Mouse (Mus musculus) intestine, embryonic 14.5 days (tissue): ENCODE measurements at regions not wholly inside any gene's neighbourhood (a gene's known extent, or its start where the extent isn't known, plus 50 kb on each side); places are given as distances from the start of the nearest gene placed in this dataset.
"Not testable (repeated sequence)": the region's sequence is repeated elsewhere in the genome, so short reads cannot be mapped to it uniquely, and the experiment has no call there.

Experiments
- ATAC-seq: fragments of 200-750 bp; cut with Nextera tagmentation; replicated peaks from 2 replicates; pipeline ENCODE4 v1.8.0; 2017; ENCODE audit warnings: low read depth, moderate number of reproducible peaks, moderate TSS enrichment, moderate library complexity; ENCODE audit not compliant: low FRiP score, low TSS enrichment
- DNase-seq: peaks from one replicate; pipeline ENCODE4 v3.0.0-alpha.2; 2018; ENCODE audit warnings: low spot score
- H3K27ac ChIP-seq: fragments of 300-500 bp; sonication (generic); 2 replicates; pipeline ENCODE4 v1.5.1; 2014; ENCODE audit warnings: low read depth, mild to moderate bottlenecking, control low read depth
- H3K27me3 ChIP-seq: fragments of 300-500 bp; sonication (generic); replicated peaks from 2 replicates; pipeline ENCODE4 v1.6.1; 2014; ENCODE audit warnings: low read length, control low read depth; ENCODE audit not compliant: control insufficient read depth, insufficient read depth
- H3K36me3 ChIP-seq: fragments of 300-500 bp; sonication (generic); 2 replicates; pipeline ENCODE4 v1.6.1; 2014; ENCODE audit warnings: low read length, control low read depth; ENCODE audit not compliant: control insufficient read depth, insufficient read depth
- H3K4me1 ChIP-seq: fragments of 300-500 bp; sonication (generic); replicated peaks from 2 replicates; pipeline ENCODE4 v1.6.1; 2014; ENCODE audit warnings: low read length, control low read depth, mixed read lengths; ENCODE audit not compliant: control insufficient read depth, insufficient read depth
- H3K4me2 ChIP-seq: fragments of 300-500 bp; sonication (generic); 2 replicates; pipeline ENCODE4 v1.6.1; 2014; ENCODE audit warnings: low read length
- H3K4me3 ChIP-seq: fragments of 300-500 bp; sonication (generic); 2 replicates; pipeline ENCODE4 v1.5.1; 2014; ENCODE audit warnings: low read depth, low read length, control low read depth, mixed read lengths
- H3K9ac ChIP-seq: fragments of 300-500 bp; sonication (generic); 2 replicates; pipeline ENCODE4 v1.6.1; 2014; ENCODE audit warnings: mild to moderate bottlenecking, low read length
- H3K9me3 ChIP-seq: fragments of 300-500 bp; sonication (generic); 2 replicates; pipeline ENCODE4 v1.6.1; 2016; ENCODE audit warnings: low read length, control low read depth; ENCODE audit not compliant: control insufficient read depth
- WGBS: fragments of 180-500 bp; shearing (Covaris S2); extraction: QIAGEN DNeasy Blood & Tissue Kit; methylation state at CpG from one replicate; pipeline ENCODE4 v1.1.7; 2014; 5-methylcytosine and 5-hydroxymethylcytosine counted together

DNA sequence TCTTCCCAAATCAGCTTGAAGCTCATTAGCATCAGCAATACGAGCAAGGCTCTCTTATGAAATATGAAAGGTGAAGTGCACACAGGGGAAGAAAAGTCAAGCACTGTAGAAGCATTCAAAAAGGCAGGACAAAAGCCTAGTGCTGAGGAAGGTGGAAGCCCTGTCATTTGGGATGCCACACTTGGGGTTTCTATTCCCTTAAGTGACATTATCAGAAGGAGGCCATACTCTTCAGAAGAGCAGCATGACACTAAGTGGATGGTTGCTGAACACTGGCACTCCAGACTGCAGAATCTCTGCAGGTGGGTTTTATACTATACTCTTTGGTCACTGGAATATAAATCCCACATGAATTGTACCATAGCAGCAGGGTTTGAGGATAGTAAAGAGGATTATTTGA, 120.4 kb upstream of the Pcsk1 start:
- no peak overlapping the region for H3K9ac ChIP-seq
- no peaks in the 10 kb centered on the region for H3K4me1 ChIP-seq
- DNase-seq (no peak), ATAC-seq (no peak)
- no peak overlapping the region for H3K4me3 ChIP-seq
- H3K9me3 ChIP-seq, result no peaks in the 10 kb centered on the region
- H3K4me2 ChIP-seq, result no peak overlapping the region
- no peaks in the 10 kb centered on the region for H3K36me3 ChIP-seq
- WGBS, result 77% methylated on average over 1 of the region's 1 CpGs
- H3K27me3 ChIP-seq, result no peaks in the 10 kb centered on the region
- no peak overlapping the region for H3K27ac ChIP-seq

DNA sequence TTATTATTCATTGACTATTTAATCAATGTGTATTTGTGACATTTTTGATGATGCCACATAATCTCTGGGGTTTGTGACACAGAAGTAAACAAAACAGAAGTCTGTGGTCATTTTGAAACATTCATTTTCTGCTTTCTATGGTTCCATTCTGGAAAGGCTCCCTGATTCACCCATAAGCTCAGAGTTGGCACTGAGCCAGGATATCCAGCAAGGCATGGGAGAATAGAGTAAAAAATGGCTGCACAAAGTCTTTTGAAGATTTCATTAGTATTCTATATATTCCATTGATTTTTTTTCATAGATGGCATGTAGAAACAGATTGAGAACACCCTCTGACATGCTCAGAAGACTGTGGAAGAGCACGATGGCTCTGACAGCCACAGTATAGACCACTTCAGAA, 133.8 kb upstream of the Pcsk1 start:
- H3K27me3 ChIP-seq, result no peaks in the 10 kb centered on the region
- DNase-seq (no peak), ATAC-seq (no peak)
- H3K4me1 ChIP-seq, result no peaks in the 10 kb centered on the region
- no peak overlapping the region for H3K9ac ChIP-seq
- no peak overlapping the region for H3K27ac ChIP-seq
- no peak overlapping the region for H3K4me2 ChIP-seq
- no peaks in the 10 kb centered on the region for H3K9me3 ChIP-seq
- no peak overlapping the region for H3K4me3 ChIP-seq
- WGBS, result 94% methylated on average over 1 of the region's 1 CpGs
- H3K36me3 ChIP-seq, result no peaks in the 10 kb centered on the region

DNA sequence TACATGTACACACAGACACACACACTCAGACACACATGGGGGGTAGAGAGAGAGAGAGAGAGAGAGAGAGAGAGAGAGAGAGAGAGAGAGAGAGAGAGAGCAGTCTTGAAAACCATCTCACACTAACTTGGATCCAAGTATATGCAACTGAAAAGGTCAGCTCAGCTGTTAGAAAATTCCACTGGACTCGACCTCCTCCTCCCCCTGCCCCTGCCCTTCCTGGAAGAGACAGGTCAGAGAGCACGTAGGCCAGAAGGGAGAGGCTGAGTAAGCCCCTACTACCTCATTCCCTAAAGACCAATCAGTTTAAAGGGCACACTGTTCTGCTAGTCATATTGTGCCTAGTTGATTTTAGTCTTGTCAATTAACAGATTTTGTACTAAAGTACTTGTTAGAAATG, 105.0 kb upstream of the Cast start:
- H3K4me2 ChIP-seq, H3K9me3 ChIP-seq, H3K36me3 ChIP-seq, H3K9ac ChIP-seq, H3K4me3 ChIP-seq, H3K4me1 ChIP-seq, DNase-seq, H3K27me3 ChIP-seq, H3K27ac ChIP-seq: not testable (repeated sequence)
- ATAC-seq, result 0 out of 2 replicates have a peak, but pooled peaks have one; percentile 43
- WGBS, result 17% methylated on average over 2 of the region's 2 CpGs

DNA sequence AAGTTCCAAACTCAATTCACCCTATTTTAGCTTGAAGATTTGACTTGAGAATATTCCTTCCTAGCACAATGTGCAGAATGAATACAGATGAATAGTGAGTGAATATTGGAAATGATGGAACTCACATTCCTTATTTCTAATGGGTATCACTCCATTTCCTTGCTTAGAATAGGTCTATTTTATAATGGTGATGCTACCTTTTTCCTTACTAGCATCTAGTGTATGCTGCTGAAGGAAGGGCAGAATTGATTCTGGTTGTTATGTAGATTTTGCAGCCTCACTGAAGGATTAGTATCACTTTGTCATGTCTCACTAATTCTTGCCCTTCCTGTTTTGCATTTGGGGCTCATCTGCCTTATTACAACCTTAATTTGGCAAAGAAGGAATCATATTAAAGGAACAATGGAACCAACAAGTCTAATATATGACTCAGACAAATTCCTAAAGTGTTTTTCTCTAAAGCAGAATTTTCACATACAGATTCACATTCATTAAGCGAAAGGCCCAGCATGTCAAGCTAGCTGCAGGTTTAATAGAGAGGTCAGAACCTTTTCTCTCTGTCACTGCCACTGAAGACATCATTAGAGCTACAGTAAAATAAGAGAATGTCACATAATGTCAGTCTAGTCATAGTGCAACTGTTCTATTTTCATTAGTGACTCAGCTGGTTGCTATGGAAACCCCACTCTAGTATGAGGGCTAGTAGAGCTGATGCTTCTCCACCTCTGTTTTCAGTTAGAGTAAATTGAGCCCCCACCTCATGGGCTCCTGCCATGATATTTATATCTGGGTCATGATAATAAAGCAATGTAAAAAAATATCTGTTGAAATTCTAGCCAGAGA, 94.8 kb upstream of the Cast start:
- DNase-seq (no peak), ATAC-seq (no peak)
- H3K27ac ChIP-seq, result no peak overlapping the region
- H3K4me2 ChIP-seq, result no peak overlapping the region
- 85% methylated on average over 1 of the region's 1 CpGs for WGBS
- H3K36me3 ChIP-seq, result no peaks in the 10 kb centered on the region
- H3K4me1 ChIP-seq, result no peaks in the 10 kb centered on the region
- H3K9ac ChIP-seq, result no peak overlapping the region
- H3K9me3 ChIP-seq, result no peaks in the 10 kb centered on the region
- no peak overlapping the region for H3K4me3 ChIP-seq
- H3K27me3 ChIP-seq, result no peaks in the 10 kb centered on the region

DNA sequence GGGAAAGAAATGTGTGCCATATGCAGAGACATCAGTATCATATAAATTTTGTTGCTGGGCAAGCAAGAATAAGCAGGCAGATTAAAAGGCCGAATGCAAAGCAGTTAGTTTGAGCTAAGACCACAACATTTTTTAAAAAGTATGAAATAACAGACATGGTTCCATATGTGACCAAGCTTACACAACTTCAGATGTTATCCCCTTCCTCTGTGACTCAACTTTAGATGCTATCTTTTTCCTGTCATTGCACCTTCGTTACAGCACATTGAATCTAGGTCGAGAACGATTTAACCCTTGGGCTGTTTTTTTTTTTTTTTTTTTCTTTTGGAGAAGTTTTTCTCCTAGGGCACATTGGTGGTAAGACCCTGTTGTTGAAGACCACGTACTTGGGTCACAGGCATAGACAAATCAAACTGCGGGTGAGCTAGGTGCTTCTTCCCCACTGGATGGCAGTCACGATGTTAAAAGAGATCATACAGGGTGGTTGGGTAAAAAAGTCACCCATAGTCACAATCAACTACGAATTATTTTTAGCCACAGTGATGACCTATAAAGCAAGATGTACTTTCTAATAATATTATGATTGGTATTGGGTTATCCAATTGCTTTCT, 81.4 kb upstream of the Cast start:
- no peak overlapping the region for H3K9ac ChIP-seq
- H3K4me3 ChIP-seq, result no peak overlapping the region
- no peaks in the 10 kb centered on the region for H3K27me3 ChIP-seq
- no peaks in the 10 kb centered on the region for H3K4me1 ChIP-seq
- no peaks in the 10 kb centered on the region for H3K36me3 ChIP-seq
- H3K4me2 ChIP-seq, result no peak overlapping the region
- DNase-seq (no peak), ATAC-seq (no peak)
- 85% methylated on average over 8 of the region's 8 CpGs for WGBS
- no peaks in the 10 kb centered on the region for H3K9me3 ChIP-seq
- no peak overlapping the region for H3K27ac ChIP-seq

DNA sequence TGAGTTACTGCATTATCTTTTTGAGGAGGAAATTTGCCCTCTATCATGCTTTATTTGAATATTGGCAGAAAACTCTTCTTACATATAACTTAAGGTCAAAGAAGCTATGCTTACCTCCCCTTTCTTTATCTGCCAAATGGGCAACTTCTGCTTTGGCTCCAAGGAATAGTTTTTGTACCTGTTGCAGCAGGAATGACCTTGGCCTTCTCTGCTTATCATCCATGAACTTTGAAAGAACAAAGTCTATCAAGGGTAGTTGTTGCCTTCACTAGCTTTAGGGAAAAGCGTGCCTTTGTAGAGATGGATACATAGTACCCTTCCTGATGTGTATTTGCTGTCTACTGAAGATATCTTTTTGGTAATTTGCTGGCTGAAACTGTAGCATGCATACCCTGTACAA, 59.1 kb upstream of the Cast start:
- H3K4me1 ChIP-seq, result no peaks in the 10 kb centered on the region
- no peak overlapping the region for H3K4me2 ChIP-seq
- 82% methylated on average over 1 of the region's 1 CpGs for WGBS

DNA sequence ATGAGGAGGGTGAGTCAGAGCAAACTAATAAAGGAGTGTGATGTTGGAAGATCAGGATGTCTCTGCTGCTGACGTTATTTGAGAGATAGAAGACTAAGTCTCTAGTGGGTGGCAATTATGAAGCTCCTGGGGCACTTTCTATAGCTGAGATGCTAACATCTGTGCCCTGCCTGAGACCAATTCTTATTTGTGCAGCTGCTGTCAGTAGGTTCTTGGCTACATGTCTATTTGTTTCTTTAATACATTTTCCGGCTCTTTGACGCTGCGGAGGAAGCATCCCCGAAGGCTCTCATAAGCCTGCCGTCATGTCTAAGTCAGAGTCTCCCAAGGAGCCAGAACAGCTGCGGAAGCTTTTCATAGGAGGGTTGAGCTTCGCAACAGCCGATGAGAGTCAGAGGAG, 55.4 kb upstream of the Cast start:
- Histone ChIP-seq H3K4me2 (no peak overlapping the region), H3K4me1 (no peaks in the 10 kb centered on the region), H3K27ac (no peak overlapping the region), H3K9me3 (no peaks in the 10 kb centered on the region), H3K9ac (no peak overlapping the region), H3K36me3 (no peaks in the 10 kb centered on the region), H3K27me3 (no peaks in the 10 kb centered on the region), H3K4me3 (no peak overlapping the region)
- DNase-seq, result no peak
- ATAC-seq, result no peak
- 87% methylated on average over 9 of the region's 9 CpGs for WGBS

More for the DNA sequence above, 59.1 kb upstream of the Cast start:
- Histone ChIP-seq H3K9ac (no peak overlapping the region), H3K27ac (no peak overlapping the region), H3K27me3 (no peaks in the 10 kb centered on the region), H3K9me3 (no peaks in the 10 kb centered on the region), H3K4me3 (no peak overlapping the region), H3K36me3 (no peaks in the 10 kb centered on the region)
- ATAC-seq, result no peak
- DNase-seq, result no peak

DNA sequence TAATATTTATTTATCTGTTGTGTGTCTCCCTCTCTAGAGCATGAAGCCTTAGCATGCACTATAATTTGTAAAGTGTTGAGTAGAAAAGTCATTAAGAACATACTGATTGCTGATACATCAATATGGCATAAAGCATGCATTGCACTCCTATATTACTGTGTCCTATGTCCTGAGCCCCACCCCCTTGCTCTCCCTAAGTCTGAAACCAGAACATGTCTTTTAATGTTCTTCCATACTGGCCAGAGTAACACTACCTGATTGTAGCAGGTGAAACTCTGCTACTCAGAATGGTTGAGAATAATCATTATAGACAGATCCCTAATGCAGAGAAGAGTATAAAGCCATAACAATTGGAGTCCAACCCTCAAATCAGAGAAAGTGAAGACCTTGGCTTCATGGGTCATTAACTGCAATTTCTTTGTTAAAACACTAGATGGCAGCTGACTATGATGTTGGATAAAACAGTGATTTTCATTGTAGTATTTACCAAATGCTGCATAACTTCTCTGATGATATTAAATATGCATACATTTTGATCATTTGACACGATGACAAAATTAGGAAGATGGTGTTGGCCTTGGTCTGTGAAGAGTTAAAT, 52.9 kb upstream of the Cast start:
- no peaks in the 10 kb centered on the region for H3K4me1 ChIP-seq
- H3K4me2 ChIP-seq, result no peak overlapping the region
- DNase-seq (no peak), ATAC-seq (no peak)
- H3K9ac ChIP-seq, result no peak overlapping the region
- no peaks in the 10 kb centered on the region for H3K9me3 ChIP-seq
- 5% methylated on average over 1 of the region's 1 CpGs for WGBS
- H3K27ac ChIP-seq, result no peak overlapping the region
- no peaks in the 10 kb centered on the region for H3K27me3 ChIP-seq
- no peak overlapping the region for H3K4me3 ChIP-seq
- no peaks in the 10 kb centered on the region for H3K36me3 ChIP-seq
